Mouse (Mus musculus): ENCODE results near the gene Noxo1.
A peak's percentile ranks its signal among the peaks of the same experiment; 100 is the strongest.
"Not testable (repeated sequence)": the region's sequence is repeated elsewhere in the genome, so short reads cannot be mapped to it uniquely, and the experiment has no call there.

Noxo1 gene

GRCm38 (mm10) chr17:24719494-24720222, 23.6 kb downstream of the Noxo1 start:
- DNase-seq (ENCODE audit: extremely low spot score, low spot score), result peak; percentile 98

- DNase-seq (ENCODE audit: extremely low spot score, low spot score), result not testable (repeated sequence)
Measured at GRCm38 (mm10) chr17:24720616-24721015, 24.6 kb downstream of the Noxo1 start.

- not testable (repeated sequence) for DNase-seq (ENCODE audit: extremely low spot score, low spot score)
Measured at GRCm38 (mm10) chr17:24721383-24721955, 25.4 kb downstream of the Noxo1 start.

GRCm38 (mm10) chr17:24722220-24722924, 26.3 kb downstream of the Noxo1 start:
- DNase-seq (ENCODE audit: extremely low spot score, low spot score), result peak; percentile 43

GRCm38 (mm10) chr17:24723122-24723880, 27.3 kb downstream of the Noxo1 start:
- no peak for DNase-seq (ENCODE audit: extremely low spot score, low spot score)

GRCm38 (mm10) chr17:24723881-24724180, 27.8 kb downstream of the Noxo1 start:
- no peak for DNase-seq (ENCODE audit: extremely low spot score, low spot score)

GRCm38 (mm10) chr17:24724184-24724583, 28.1 kb downstream of the Noxo1 start, which contains the start of gene Ndufb10:
Ndufb10 (minus strand) TSS chr17:24724478.
- DNase-seq (ENCODE audit: extremely low spot score, low spot score), result peak; percentile 98

- no peak for DNase-seq (ENCODE audit: extremely low spot score, low spot score)
Measured at GRCm38 (mm10) chr17:24725637-24726390, 29.8 kb downstream of the Noxo1 start.

- DNase-seq (ENCODE audit: extremely low spot score, low spot score), result no peak
Measured at GRCm38 (mm10) chr17:24727618-24728017, 31.6 kb downstream of the Noxo1 start, which contains the start of gene Rpl3l. Rpl3l (plus strand) TSS chr17:24727820.

GRCm38 (mm10) chr17:24728184-24728583, 32.1 kb downstream of the Noxo1 start:
- no peak for DNase-seq (ENCODE audit: extremely low spot score, low spot score)

- DNase-seq (ENCODE audit: extremely low spot score, low spot score), result no peak
Measured at GRCm38 (mm10) chr17:24729067-24729466, 33.0 kb downstream of the Noxo1 start.

- no peak for DNase-seq (ENCODE audit: extremely low spot score, low spot score)
Measured at GRCm38 (mm10) chr17:24730787-24731186, 34.8 kb downstream of the Noxo1 start.

- no peak for DNase-seq (ENCODE audit: extremely low spot score, low spot score)
Measured at GRCm38 (mm10) chr17:24732233-24732935, 36.4 kb downstream of the Noxo1 start.

GRCm38 (mm10) chr17:24733434-24734050, 37.5 kb downstream of the Noxo1 start:
- DNase-seq (ENCODE audit: extremely low spot score, low spot score), result no peak

- DNase-seq (ENCODE audit: extremely low spot score, low spot score), result no peak
Measured at GRCm38 (mm10) chr17:24734513-24734912, 38.5 kb downstream of the Noxo1 start.

- no peak for DNase-seq (ENCODE audit: extremely low spot score, low spot score)
Measured at GRCm38 (mm10) chr17:24735446-24735845, 39.4 kb downstream of the Noxo1 start.

- DNase-seq (ENCODE audit: extremely low spot score, low spot score), result peak; percentile 91
Measured at GRCm38 (mm10) chr17:24736330-24737051, 40.5 kb downstream of the Noxo1 start, which contains the start of gene Msrb1. Msrb1 (plus strand) TSS chr17:24736642.

GRCm38 (mm10) chr17:24737135-24737810, 41.2 kb downstream of the Noxo1 start:
- no peak for DNase-seq (ENCODE audit: extremely low spot score, low spot score)

GRCm38 (mm10) chr17:24738238-24738637, 42.2 kb downstream of the Noxo1 start:
- DNase-seq (ENCODE audit: extremely low spot score, low spot score), result no peak
